Mouse (Mus musculus) retina, postnatal 1 day (tissue): Measurements from ENCODE around the gene Ctdspl2.

Source experiments
- DNase-seq: peaks from one replicate; pipeline ENCODE4 v3.0.0-alpha.2; 2012

The Ctdspl2 gene

GRCm38 (mm10) chr2:122059365-122060115 lies 103.7 kb downstream of the Ctdspl2 start:
- DNase-seq = no peak
